Mouse (Mus musculus): Measurements from ENCODE around the gene Cox19. TPM values are rescaled to one million over a fixed set of nuclear protein-coding genes. Genes with fewer than 3 reads are reported as not detected.
"Not testable (repeated sequence)": the region's sequence is repeated elsewhere in the genome, so short reads cannot be mapped to it uniquely, and the experiment has no call there.

Cox19 gene
- polyA plus RNA-seq, 1 experiment from 2014 or later = 142 TPM

GRCm38 (mm10) chr5:139392219-139393196, 41.3 kb upstream of the Cox19 start:
- ATAC-seq (ENCODE audit: insufficient read depth, low FRiP score, low TSS enrichment) (no peak), DNase-seq (ENCODE audit: low spot score) (no peak)
- Histone ChIP-seq H3K9me3 (ENCODE audit: control insufficient read depth, low read length) (no peaks in the 10 kb centered on the region), H3K9ac (ENCODE audit: low read length) (no peak overlapping the region), H3K4me3 (ENCODE audit: low read depth, low read length) (no peak overlapping the region), H3K4me1 (ENCODE audit: control insufficient read depth, insufficient read depth, low read length) (peaks cover 12% of the 10 kb centered on the region; the same call in 1 of the 2 replicates), H3K4me2 (ENCODE audit: low read depth) (no peak overlapping the region), H3K36me3 (ENCODE audit: control insufficient read depth, insufficient read depth, low read length) (no peaks in the 10 kb centered on the region), H3K27ac (ENCODE audit: low read depth, low read length) (no peak overlapping the region), H3K27me3 (ENCODE audit: control insufficient read depth, insufficient read depth, low read length) (no peaks in the 10 kb centered on the region)
- WGBS = 94% methylated on average over 37 of the region's 37 CpGs

- no peak for ATAC-seq (ENCODE audit: insufficient read depth, low FRiP score, low TSS enrichment)
- H3K9ac ChIP-seq (ENCODE audit: low read length) = no peak overlapping the region
- 82% methylated on average over 11 of the region's 11 CpGs for WGBS
Measured at GRCm38 (mm10) chr5:139391309-139391990, 40.2 kb upstream of the Cox19 start.

GRCm38 (mm10) chr5:139390324-139391119, 39.3 kb upstream of the Cox19 start:
- peak overlapping the region; percentile 54; the same call in 1 of the 2 replicates for H3K27ac ChIP-seq (ENCODE audit: low read depth, low read length)
- H3K4me3 ChIP-seq (ENCODE audit: low read depth, low read length); H3K4me2 ChIP-seq (ENCODE audit: low read depth); H3K9me3 ChIP-seq (ENCODE audit: control insufficient read depth, low read length); H3K27me3 ChIP-seq (ENCODE audit: control insufficient read depth, insufficient read depth, low read length); H3K36me3 ChIP-seq (ENCODE audit: control insufficient read depth, insufficient read depth, low read length); H3K9ac ChIP-seq (ENCODE audit: low read length); DNase-seq (ENCODE audit: low spot score); ATAC-seq (ENCODE audit: insufficient read depth, low FRiP score, low TSS enrichment): not testable (repeated sequence)
- peaks cover 12% of the 10 kb centered on the region; the same call in 1 of the 2 replicates for H3K4me1 ChIP-seq (ENCODE audit: control insufficient read depth, insufficient read depth, low read length)
- 72% methylated on average over 5 of the region's 5 CpGs for WGBS

More at GRCm38 (mm10) chr5:139391309-139391990, 40.2 kb upstream of the Cox19 start:
- Histone ChIP-seq H3K36me3 (ENCODE audit: control insufficient read depth, insufficient read depth, low read length) (no peaks in the 10 kb centered on the region), H3K4me3 (ENCODE audit: low read depth, low read length) (no peak overlapping the region), H3K27ac (ENCODE audit: low read depth, low read length) (no peak overlapping the region), H3K27me3 (ENCODE audit: control insufficient read depth, insufficient read depth, low read length) (no peaks in the 10 kb centered on the region), H3K4me2 (ENCODE audit: low read depth) (no peak overlapping the region), H3K9me3 (ENCODE audit: control insufficient read depth, low read length) (no peaks in the 10 kb centered on the region), H3K4me1 (ENCODE audit: control insufficient read depth, insufficient read depth, low read length) (peaks cover 12% of the 10 kb centered on the region; the same call in 1 of the 2 replicates)
- DNase-seq (ENCODE audit: low spot score) = no peak

GRCm38 (mm10) chr5:139389676-139390061, 38.5 kb upstream of the Cox19 start:
- no peaks in the 10 kb centered on the region for H3K9me3 ChIP-seq (ENCODE audit: control insufficient read depth, low read length)
- 35% methylated on average over 6 of the region's 6 CpGs for WGBS
- H3K36me3 ChIP-seq (ENCODE audit: control insufficient read depth, insufficient read depth, low read length) = no peaks in the 10 kb centered on the region
- H3K4me2 ChIP-seq (ENCODE audit: low read depth) = no peak overlapping the region
- no peak for DNase-seq (ENCODE audit: low spot score)
- no peaks in the 10 kb centered on the region for H3K27me3 ChIP-seq (ENCODE audit: control insufficient read depth, insufficient read depth, low read length)
- H3K27ac ChIP-seq (ENCODE audit: low read depth, low read length) = peak overlapping the region; percentile 54; the same call in 1 of the 2 replicates
- no peak overlapping the region for H3K9ac ChIP-seq (ENCODE audit: low read length)
- no peak for ATAC-seq (ENCODE audit: insufficient read depth, low FRiP score, low TSS enrichment)
- H3K4me1 ChIP-seq (ENCODE audit: control insufficient read depth, insufficient read depth, low read length) = peaks cover 12% of the 10 kb centered on the region; the same call in 1 of the 2 replicates
- no peak overlapping the region for H3K4me3 ChIP-seq (ENCODE audit: low read depth, low read length)

DNA sequence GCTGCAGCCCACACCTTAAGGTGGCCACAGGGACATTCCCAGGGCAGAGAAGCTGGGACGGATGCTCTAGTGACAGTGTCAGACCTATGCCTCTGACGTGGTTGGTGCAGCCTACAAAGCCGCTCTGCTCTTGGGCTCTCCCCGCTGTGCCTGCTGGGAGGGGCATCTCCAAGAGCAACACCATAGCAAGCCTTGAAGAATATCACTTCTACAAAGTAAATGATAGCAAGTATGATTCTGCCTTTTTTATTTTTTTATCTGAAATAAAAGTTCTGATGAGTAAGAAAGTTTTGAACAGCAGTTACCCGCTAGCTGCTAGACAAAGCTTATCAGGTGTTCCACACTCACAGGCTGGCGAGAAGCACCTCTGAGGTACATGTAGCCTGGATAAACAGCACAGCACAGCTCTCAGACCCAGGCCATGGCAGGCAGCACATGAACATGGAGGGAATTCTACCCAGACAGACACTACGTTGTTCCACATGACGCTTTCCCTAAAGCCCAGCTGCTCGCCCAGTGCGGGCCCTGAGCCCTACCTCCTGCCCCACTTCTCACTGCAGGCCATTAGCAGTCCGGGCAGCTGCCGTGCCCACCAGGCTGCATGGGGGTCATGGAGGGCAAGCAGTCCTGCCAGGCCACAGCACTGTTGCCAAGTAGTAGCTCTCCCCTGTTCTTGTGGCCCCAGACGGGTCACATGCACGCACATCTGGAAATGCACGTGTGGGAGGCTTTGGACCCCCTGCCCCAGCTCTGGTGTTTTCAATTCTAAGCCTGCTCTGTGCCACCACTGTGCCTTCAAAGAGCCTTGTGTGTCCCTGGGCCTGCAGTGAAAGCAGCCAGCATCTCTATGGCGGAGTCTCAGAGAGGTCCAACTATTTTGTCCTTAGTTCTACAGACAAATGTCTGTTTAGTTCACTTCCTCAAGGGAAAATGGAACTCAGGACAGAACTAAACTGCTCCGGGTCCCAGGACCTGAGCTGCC, 37.8 kb upstream of the Cox19 start:
- no peaks in the 10 kb centered on the region for H3K9me3 ChIP-seq (ENCODE audit: control insufficient read depth, low read length)
- H3K4me3 ChIP-seq (ENCODE audit: low read depth, low read length) = no peak overlapping the region
- no peak for ATAC-seq (ENCODE audit: insufficient read depth, low FRiP score, low TSS enrichment)
- H3K27ac ChIP-seq (ENCODE audit: low read depth, low read length) = peak overlapping the region; percentile 51
- H3K9ac ChIP-seq (ENCODE audit: low read length) = no peak overlapping the region
- no peak for DNase-seq (ENCODE audit: low spot score)
- no peaks in the 10 kb centered on the region for H3K27me3 ChIP-seq (ENCODE audit: control insufficient read depth, insufficient read depth, low read length)
- H3K4me1 ChIP-seq (ENCODE audit: control insufficient read depth, insufficient read depth, low read length) = peaks cover 12% of the 10 kb centered on the region; the same call in 1 of the 2 replicates
- no peaks in the 10 kb centered on the region for H3K36me3 ChIP-seq (ENCODE audit: control insufficient read depth, insufficient read depth, low read length)
- no peak overlapping the region for H3K4me2 ChIP-seq (ENCODE audit: low read depth)
- WGBS = 69% methylated on average over 17 of the region's 17 CpGs

DNA sequence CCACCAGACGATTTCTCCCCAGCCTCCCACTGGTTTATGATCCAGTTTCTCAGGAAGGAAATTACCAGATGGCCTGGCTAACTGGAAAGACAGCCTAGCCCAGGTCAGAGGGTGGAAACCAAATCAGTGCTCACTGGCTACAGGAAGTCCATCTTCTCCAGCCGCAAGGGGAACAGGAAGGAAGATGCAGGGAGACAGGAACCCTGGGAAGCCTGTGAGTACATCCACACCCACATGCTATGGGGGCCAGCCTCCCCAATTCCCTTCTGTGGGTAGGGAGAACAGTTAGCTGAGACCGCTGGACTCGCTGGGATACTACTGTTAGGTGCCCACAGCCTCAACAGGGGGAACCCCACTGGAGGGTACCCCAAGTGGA, 37.0 kb upstream of the Cox19 start:
- Histone ChIP-seq H3K4me3 (ENCODE audit: low read depth, low read length) (no peak overlapping the region), H3K27me3 (ENCODE audit: control insufficient read depth, insufficient read depth, low read length) (no peaks in the 10 kb centered on the region), H3K4me1 (ENCODE audit: control insufficient read depth, insufficient read depth, low read length) (peaks cover 12% of the 10 kb centered on the region; the same call in 1 of the 2 replicates), H3K36me3 (ENCODE audit: control insufficient read depth, insufficient read depth, low read length) (no peaks in the 10 kb centered on the region), H3K4me2 (ENCODE audit: low read depth) (no peak overlapping the region), H3K9ac (ENCODE audit: low read length) (no peak overlapping the region), H3K27ac (ENCODE audit: low read depth, low read length) (peak overlapping the region; percentile 20; the same call in 1 of the 2 replicates), H3K9me3 (ENCODE audit: control insufficient read depth, low read length) (no peaks in the 10 kb centered on the region)
- WGBS = 49% methylated on average over 4 of the region's 4 CpGs
- DNase-seq (ENCODE audit: low spot score) (no peak), ATAC-seq (ENCODE audit: insufficient read depth, low FRiP score, low TSS enrichment) (no peak)

- no peak overlapping the region for H3K4me3 ChIP-seq (ENCODE audit: low read depth, low read length)
- 0 out of 2 replicates have a peak overlapping the region, but pooled peaks have one; percentile 49 for H3K27ac ChIP-seq (ENCODE audit: low read depth, low read length)
- 71% methylated on average over 10 of the region's 10 CpGs for WGBS
- no peaks in the 10 kb centered on the region for H3K36me3 ChIP-seq (ENCODE audit: control insufficient read depth, insufficient read depth, low read length)
- ATAC-seq (ENCODE audit: insufficient read depth, low FRiP score, low TSS enrichment) (no peak), DNase-seq (ENCODE audit: low spot score) (no peak)
- H3K9me3 ChIP-seq (ENCODE audit: control insufficient read depth, low read length) = no peaks in the 10 kb centered on the region
- H3K4me1 ChIP-seq (ENCODE audit: control insufficient read depth, insufficient read depth, low read length) = peaks cover 12% of the 10 kb centered on the region; the same call in 1 of the 2 replicates
- H3K4me2 ChIP-seq (ENCODE audit: low read depth) = no peak overlapping the region
- H3K27me3 ChIP-seq (ENCODE audit: control insufficient read depth, insufficient read depth, low read length) = no peaks in the 10 kb centered on the region
- H3K9ac ChIP-seq (ENCODE audit: low read length) = no peak overlapping the region
Measured at GRCm38 (mm10) chr5:139387329-139388194, 36.3 kb upstream of the Cox19 start.

Measured in neural tube, embryonic 11.5 days (tissue).